Mouse (Mus musculus): Measurements from ENCODE around the gene Ubc. TPM values are rescaled to one million over a fixed set of nuclear protein-coding genes. Genes with fewer than 3 reads are reported as not detected.
"Not testable (repeated sequence)": the region's sequence is repeated elsewhere in the genome, so short reads cannot be mapped to it uniquely, and the experiment has no call there.

The Ubc gene
- polyA plus RNA-seq, 1 experiment from 2014 or later = 1,368 TPM

- H3K9ac ChIP-seq (replicated peaks; ENCODE audit: low read depth, low read length) = not testable (repeated sequence)
- WGBS = 95% methylated on average over 4 of the region's 6 CpGs
Measured at GRCm38 (mm10) chr5:125387295-125387694, 2.7 kb downstream of the Ubc start.

GRCm38 (mm10) chr5:125385215-125385940 is 4.6 kb downstream of the Ubc start:
- Histone ChIP-seq H3K9ac (replicated peaks; ENCODE audit: low read depth, low read length) (no peak overlapping the region), H3K27ac (ENCODE audit: low read depth, low read length) (no peak overlapping the region), H3K4me3 (ENCODE audit: low read depth, low read length) (no peak overlapping the region), H3K4me2 (ENCODE audit: low read depth, low read length) (peak overlapping the region; percentile 16; the same call in 1 of the 2 replicates), H3K4me1 (ENCODE audit: control insufficient read depth, insufficient read depth, low read length) (peaks cover 17% of the 10 kb centered on the region), H3K9me3 (ENCODE audit: control insufficient read depth, low read length) (no peaks in the 10 kb centered on the region), H3K27me3 (ENCODE audit: control insufficient read depth, insufficient read depth, low read length) (no peaks in the 10 kb centered on the region), H3K36me3 (ENCODE audit: control insufficient read depth, insufficient read depth, low read length) (peaks cover 11% of the 10 kb centered on the region)
- WGBS = 82% methylated on average over 8 of the region's 8 CpGs
- no peak for ATAC-seq (ENCODE audit: low read depth)

More at GRCm38 (mm10) chr5:125387295-125387694, 2.7 kb downstream of the Ubc start:
- Histone ChIP-seq H3K36me3 (ENCODE audit: control insufficient read depth, insufficient read depth, low read length) (peaks cover 11% of the 10 kb centered on the region), H3K4me1 (ENCODE audit: control insufficient read depth, insufficient read depth, low read length) (peaks cover 17% of the 10 kb centered on the region)
- H3K9me3 ChIP-seq (ENCODE audit: control insufficient read depth, low read length); H3K4me3 ChIP-seq (ENCODE audit: low read depth, low read length); ATAC-seq (ENCODE audit: low read depth); H3K27ac ChIP-seq (ENCODE audit: low read depth, low read length); H3K4me2 ChIP-seq (ENCODE audit: low read depth, low read length); H3K27me3 ChIP-seq (ENCODE audit: control insufficient read depth, insufficient read depth, low read length): not testable (repeated sequence)

- Histone ChIP-seq H3K36me3 (ENCODE audit: control insufficient read depth, insufficient read depth, low read length) (peaks cover 11% of the 10 kb centered on the region), H3K4me2 (ENCODE audit: low read depth, low read length) (no peak overlapping the region), H3K27me3 (ENCODE audit: control insufficient read depth, insufficient read depth, low read length) (no peaks in the 10 kb centered on the region), H3K4me1 (ENCODE audit: control insufficient read depth, insufficient read depth, low read length) (peaks cover 17% of the 10 kb centered on the region), H3K9ac (replicated peaks; ENCODE audit: low read depth, low read length) (no peak overlapping the region), H3K4me3 (ENCODE audit: low read depth, low read length) (no peak overlapping the region), H3K27ac (ENCODE audit: low read depth, low read length) (no peak overlapping the region), H3K9me3 (ENCODE audit: control insufficient read depth, low read length) (no peaks in the 10 kb centered on the region)
- WGBS = 86% methylated on average over 2 of the region's 2 CpGs
- no peak for ATAC-seq (ENCODE audit: low read depth)
Measured at GRCm38 (mm10) chr5:125384512-125385214, 5.3 kb downstream of the Ubc start.

- H3K9me3 ChIP-seq (ENCODE audit: control insufficient read depth, low read length) = no peaks in the 10 kb centered on the region
- H3K9ac ChIP-seq (replicated peaks; ENCODE audit: low read depth, low read length) = no peak overlapping the region
- H3K4me1 ChIP-seq (ENCODE audit: control insufficient read depth, insufficient read depth, low read length) = peaks cover 17% of the 10 kb centered on the region
- no peak overlapping the region for H3K4me2 ChIP-seq (ENCODE audit: low read depth, low read length)
- no peak overlapping the region for H3K4me3 ChIP-seq (ENCODE audit: low read depth, low read length)
- WGBS = 80% methylated on average over 3 of the region's 3 CpGs
- no peaks in the 10 kb centered on the region for H3K27me3 ChIP-seq (ENCODE audit: control insufficient read depth, insufficient read depth, low read length)
- peaks cover 11% of the 10 kb centered on the region for H3K36me3 ChIP-seq (ENCODE audit: control insufficient read depth, insufficient read depth, low read length)
- no peak overlapping the region for H3K27ac ChIP-seq (ENCODE audit: low read depth, low read length)
- no peak for ATAC-seq (ENCODE audit: low read depth)
Measured at GRCm38 (mm10) chr5:125383637-125384420, 6.2 kb downstream of the Ubc start.

- no peaks in the 10 kb centered on the region for H3K27me3 ChIP-seq (ENCODE audit: control insufficient read depth, insufficient read depth, low read length)
- no peak for ATAC-seq (ENCODE audit: low read depth)
- WGBS = 50% methylated on average over 6 of the region's 6 CpGs
Measured at GRCm38 (mm10) chr5:125382673-125383558, 7.1 kb downstream of the Ubc start.

GRCm38 (mm10) chr5:125381954-125382672 is 7.9 kb downstream of the Ubc start:
- H3K9ac ChIP-seq (replicated peaks; ENCODE audit: low read depth, low read length) = no peak overlapping the region
- H3K4me3 ChIP-seq (ENCODE audit: low read depth, low read length) = no peak overlapping the region
- H3K4me2 ChIP-seq (ENCODE audit: low read depth, low read length) = no peak overlapping the region
- no peak for ATAC-seq (ENCODE audit: low read depth)
- H3K4me1 ChIP-seq (ENCODE audit: control insufficient read depth, insufficient read depth, low read length) = peaks cover 9% of the 10 kb centered on the region; the same call in 1 of the 2 replicates
- 79% methylated on average over 5 of the region's 5 CpGs for WGBS
- peaks cover 11% of the 10 kb centered on the region for H3K36me3 ChIP-seq (ENCODE audit: control insufficient read depth, insufficient read depth, low read length)
- no peaks in the 10 kb centered on the region for H3K9me3 ChIP-seq (ENCODE audit: control insufficient read depth, low read length)
- H3K27ac ChIP-seq (ENCODE audit: low read depth, low read length) = no peak overlapping the region
- no peaks in the 10 kb centered on the region for H3K27me3 ChIP-seq (ENCODE audit: control insufficient read depth, insufficient read depth, low read length)

More at GRCm38 (mm10) chr5:125382673-125383558, 7.1 kb downstream of the Ubc start:
- Histone ChIP-seq H3K9me3 (ENCODE audit: control insufficient read depth, low read length) (no peaks in the 10 kb centered on the region), H3K36me3 (ENCODE audit: control insufficient read depth, insufficient read depth, low read length) (peaks cover 11% of the 10 kb centered on the region), H3K4me2 (ENCODE audit: low read depth, low read length) (no peak overlapping the region), H3K9ac (replicated peaks; ENCODE audit: low read depth, low read length) (no peak overlapping the region), H3K4me3 (ENCODE audit: low read depth, low read length) (no peak overlapping the region), H3K27ac (ENCODE audit: low read depth, low read length) (no peak overlapping the region), H3K4me1 (ENCODE audit: control insufficient read depth, insufficient read depth, low read length) (peaks cover 9% of the 10 kb centered on the region; the same call in 1 of the 2 replicates)

GRCm38 (mm10) chr5:125378919-125379318 is 11.1 kb downstream of the Ubc start:
- 83% methylated on average over 5 of the region's 5 CpGs for WGBS
- H3K4me2 ChIP-seq (ENCODE audit: low read depth, low read length) = no peak overlapping the region
- no peaks in the 10 kb centered on the region for H3K27me3 ChIP-seq (ENCODE audit: control insufficient read depth, insufficient read depth, low read length)
- H3K36me3 ChIP-seq (ENCODE audit: control insufficient read depth, insufficient read depth, low read length) = no peaks in the 10 kb centered on the region
- no peak for ATAC-seq (ENCODE audit: low read depth)
- no peak overlapping the region for H3K4me3 ChIP-seq (ENCODE audit: low read depth, low read length)
- H3K4me1 ChIP-seq (ENCODE audit: control insufficient read depth, insufficient read depth, low read length) = no peaks in the 10 kb centered on the region
- H3K9ac ChIP-seq (replicated peaks; ENCODE audit: low read depth, low read length) = no peak overlapping the region
- H3K27ac ChIP-seq (ENCODE audit: low read depth, low read length) = no peak overlapping the region
- H3K9me3 ChIP-seq (ENCODE audit: control insufficient read depth, low read length) = no peaks in the 10 kb centered on the region

GRCm38 (mm10) chr5:125377214-125377613 is 12.8 kb downstream of the Ubc start:
- WGBS = 82% methylated on average over 7 of the region's 7 CpGs
- no peak overlapping the region for H3K27ac ChIP-seq (ENCODE audit: low read depth, low read length)
- H3K4me2 ChIP-seq (ENCODE audit: low read depth, low read length) = no peak overlapping the region
- ATAC-seq (ENCODE audit: low read depth) = no peak
- H3K4me1 ChIP-seq (ENCODE audit: control insufficient read depth, insufficient read depth, low read length) = no peaks in the 10 kb centered on the region
- no peaks in the 10 kb centered on the region for H3K27me3 ChIP-seq (ENCODE audit: control insufficient read depth, insufficient read depth, low read length)
- no peak overlapping the region for H3K9ac ChIP-seq (replicated peaks; ENCODE audit: low read depth, low read length)
- H3K36me3 ChIP-seq (ENCODE audit: control insufficient read depth, insufficient read depth, low read length) = no peaks in the 10 kb centered on the region
- H3K9me3 ChIP-seq (ENCODE audit: control insufficient read depth, low read length) = no peaks in the 10 kb centered on the region
- H3K4me3 ChIP-seq (ENCODE audit: low read depth, low read length) = no peak overlapping the region
